Mouse (Mus musculus): ENCODE data around the gene Palm. TPM values are rescaled to one million over a fixed set of nuclear protein-coding genes. Genes with fewer than 3 reads are reported as not detected.

The Palm gene
- polyA plus RNA-seq, 1 experiment from 2014 or later = 303 TPM

DNA sequence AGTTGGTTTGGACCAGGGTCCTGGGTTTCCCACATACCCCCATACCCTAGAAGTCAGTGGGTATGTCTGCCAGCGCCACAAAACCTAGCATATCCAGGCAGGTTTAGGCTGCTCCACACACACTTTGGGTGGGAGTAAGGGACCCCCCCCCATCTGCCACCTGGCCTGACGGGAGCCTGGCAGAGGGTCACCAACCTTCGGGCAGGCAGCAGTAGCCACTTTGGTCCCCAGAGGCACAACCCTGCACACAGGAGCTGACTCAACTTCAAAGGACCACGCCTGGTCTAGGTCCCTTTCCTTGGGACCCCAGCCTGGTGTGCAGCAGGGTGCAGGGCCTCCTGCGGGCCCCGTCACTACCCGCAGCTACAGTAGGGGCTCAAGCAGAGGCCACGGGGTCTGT lies 26.9 kb downstream of the Palm start:
- H3K9me3 ChIP-seq = no peaks in the 10 kb centered on the region
- H3K36me3 ChIP-seq = peaks cover 44% of the 10 kb centered on the region
- 83% methylated on average over 8 of the region's 8 CpGs for WGBS
- no peak overlapping the region for H3K4me3 ChIP-seq
- no peaks in the 10 kb centered on the region for H3K27me3 ChIP-seq
- no peak overlapping the region for H3K4me2 ChIP-seq
- no peak overlapping the region for H3K9ac ChIP-seq
- peaks cover 3% of the 10 kb centered on the region; the same call in 1 of the 2 replicates for H3K4me1 ChIP-seq (replicated peaks)
- H3K27ac ChIP-seq (replicated peaks) = no peak overlapping the region
- ATAC-seq (ENCODE audit: low FRiP score, low read depth) = no peak

DNA sequence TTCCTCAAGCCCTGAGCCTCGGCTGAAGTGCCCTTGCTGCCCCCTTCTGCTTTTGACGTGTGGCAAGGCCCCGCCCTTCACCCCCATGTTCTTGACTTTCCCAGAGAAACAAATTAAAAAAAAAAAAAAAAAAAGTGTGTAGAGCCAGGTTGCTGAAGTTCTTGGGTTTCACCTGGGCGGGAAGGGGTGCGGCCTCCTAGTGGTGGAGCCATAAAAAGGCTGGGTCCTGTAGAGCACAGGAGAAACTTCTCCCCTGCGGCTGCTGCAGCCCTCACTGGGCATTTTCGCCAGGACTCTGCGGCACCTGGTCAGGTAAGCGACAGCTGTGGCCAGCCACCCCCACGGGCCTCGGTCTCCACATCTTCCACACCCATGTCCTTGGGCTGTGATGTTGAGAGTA lies 27.4 kb downstream of the Palm start, which contains the start of gene Misp:
TSS of gene Misp (plus strand) at position 208 of the 400 bp plus-strand sequence.
- no peak within 1 kb of the TSS for H3K27ac ChIP-seq (replicated peaks)
- H3K27me3 ChIP-seq = no peaks in the 10 kb centered on the region
- H3K4me3 ChIP-seq = no peak within 1 kb of the TSS
- ATAC-seq (ENCODE audit: low FRiP score, low read depth) = no peak
- WGBS = 75% methylated on average over 11 of the region's 11 CpGs
- H3K36me3 ChIP-seq = peaks cover 39% of the 10 kb centered on the region
- peaks cover 3% of the 10 kb centered on the region; the same call in 1 of the 2 replicates for H3K4me1 ChIP-seq (replicated peaks)
- no peak within 1 kb of the TSS for H3K4me2 ChIP-seq
- H3K9me3 ChIP-seq = no peaks in the 10 kb centered on the region
- H3K9ac ChIP-seq = no peak within 1 kb of the TSS

DNA sequence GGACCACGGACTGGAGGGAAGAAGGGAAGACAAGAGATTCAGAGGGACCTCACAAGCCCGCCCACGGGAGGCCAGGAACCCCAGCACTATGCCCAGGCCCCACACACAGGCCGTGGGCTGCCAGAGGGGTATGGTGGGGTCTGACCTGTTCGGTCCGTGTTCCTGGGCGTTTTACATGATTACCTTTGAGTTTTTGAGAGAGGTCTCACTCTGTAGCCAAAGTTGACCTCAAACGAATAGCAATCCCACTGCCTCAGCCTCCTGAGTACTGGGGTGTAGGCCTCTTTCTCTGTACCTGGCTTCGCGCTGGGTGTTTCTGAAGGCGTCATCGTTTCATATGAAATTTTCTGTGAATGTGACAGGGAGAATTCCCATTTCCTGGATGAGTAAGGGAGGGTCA lies 28.4 kb downstream of the Palm start:
- Histone ChIP-seq H3K27me3 (no peaks in the 10 kb centered on the region), H3K4me1 (replicated peaks) (peaks cover 3% of the 10 kb centered on the region; the same call in 1 of the 2 replicates), H3K36me3 (peaks cover 30% of the 10 kb centered on the region), H3K4me3 (no peak overlapping the region), H3K27ac (replicated peaks) (no peak overlapping the region), H3K4me2 (no peak overlapping the region), H3K9ac (no peak overlapping the region), H3K9me3 (no peaks in the 10 kb centered on the region)
- ATAC-seq (ENCODE audit: low FRiP score, low read depth) = no peak
- 87% methylated on average over 12 of the region's 12 CpGs for WGBS

DNA sequence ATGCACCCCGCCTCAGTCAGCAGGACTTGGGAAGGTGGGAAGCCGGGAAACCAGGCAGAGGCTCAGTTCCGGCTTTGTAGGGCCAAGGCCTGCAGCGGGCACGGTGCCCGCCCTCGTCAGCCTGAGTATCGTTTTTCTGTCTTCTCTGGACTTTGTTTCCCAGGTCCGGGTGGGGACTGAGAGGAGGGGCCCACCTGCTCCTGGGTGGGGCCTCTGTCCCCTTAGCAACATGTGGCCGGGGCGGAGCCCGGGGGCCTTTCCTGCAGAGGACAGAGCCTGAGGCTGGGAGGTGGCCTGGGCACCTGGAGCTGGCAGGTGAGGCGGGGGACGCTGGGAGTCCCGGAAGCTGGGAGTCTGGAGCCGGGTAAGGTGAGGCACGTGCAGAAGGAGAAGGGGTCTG lies 29.0 kb downstream of the Palm start:
- no peak for ATAC-seq (ENCODE audit: low FRiP score, low read depth)
- Histone ChIP-seq H3K9me3 (no peaks in the 10 kb centered on the region), H3K27me3 (no peaks in the 10 kb centered on the region), H3K4me2 (no peak overlapping the region), H3K36me3 (peaks cover 27% of the 10 kb centered on the region), H3K4me1 (replicated peaks) (peaks cover 3% of the 10 kb centered on the region; the same call in 1 of the 2 replicates), H3K27ac (replicated peaks) (no peak overlapping the region), H3K4me3 (no peak overlapping the region), H3K9ac (0 out of 2 replicates have a peak overlapping the region, but pooled peaks have one; percentile 1)
- 32% methylated on average over 17 of the region's 17 CpGs for WGBS

GRCm38 (mm10) chr10:79823011-79823410 lies 29.6 kb downstream of the Palm start:
- Histone ChIP-seq H3K36me3 (peaks cover 27% of the 10 kb centered on the region), H3K4me1 (replicated peaks) (peaks cover 3% of the 10 kb centered on the region; the same call in 1 of the 2 replicates), H3K9me3 (no peaks in the 10 kb centered on the region), H3K9ac (no peak overlapping the region), H3K4me3 (no peak overlapping the region), H3K27ac (replicated peaks) (no peak overlapping the region), H3K27me3 (no peaks in the 10 kb centered on the region), H3K4me2 (no peak overlapping the region)
- WGBS = 82% methylated on average over 6 of the region's 6 CpGs
- no peak for ATAC-seq (ENCODE audit: low FRiP score, low read depth)

DNA sequence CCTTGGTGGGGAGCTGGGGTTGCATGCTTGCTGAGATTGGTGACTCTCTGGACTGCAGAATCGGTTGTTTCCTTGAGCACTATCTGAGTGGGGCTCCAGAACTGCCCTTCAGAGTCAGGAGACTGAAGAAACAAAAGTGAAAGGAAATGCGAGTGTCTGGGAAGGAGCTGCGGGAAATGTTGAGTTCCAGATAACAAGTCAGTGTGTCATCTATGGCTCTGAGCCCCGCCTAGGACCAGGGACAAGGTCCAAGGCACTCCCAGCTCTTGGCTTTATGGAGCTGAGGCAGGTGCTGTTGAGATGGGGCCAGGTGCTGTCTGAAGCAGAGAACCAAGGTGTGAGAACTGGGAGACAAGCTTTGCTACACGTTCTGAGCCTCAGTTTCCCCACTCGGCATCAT lies 31.0 kb downstream of the Palm start:
- no peak overlapping the region for H3K4me2 ChIP-seq
- H3K4me1 ChIP-seq (replicated peaks) = peaks cover 3% of the 10 kb centered on the region; the same call in 1 of the 2 replicates
- no peak overlapping the region for H3K9ac ChIP-seq
- no peak overlapping the region for H3K4me3 ChIP-seq
- H3K9me3 ChIP-seq = no peaks in the 10 kb centered on the region
- WGBS = 76% methylated on average over 6 of the region's 6 CpGs
- H3K36me3 ChIP-seq = peaks cover 16% of the 10 kb centered on the region
- H3K27ac ChIP-seq (replicated peaks) = no peak overlapping the region
- ATAC-seq (ENCODE audit: low FRiP score, low read depth) = no peak
- no peaks in the 10 kb centered on the region for H3K27me3 ChIP-seq

- Histone ChIP-seq H3K27ac (replicated peaks) (no peak overlapping the region), H3K4me1 (replicated peaks) (0 out of 2 replicates have a peak, but pooled peaks cover 3% of the 10 kb centered on the region), H3K4me2 (no peak overlapping the region), H3K4me3 (no peak overlapping the region), H3K9me3 (no peaks in the 10 kb centered on the region), H3K27me3 (no peaks in the 10 kb centered on the region), H3K9ac (no peak overlapping the region), H3K36me3 (no peaks in the 10 kb centered on the region)
- ATAC-seq (ENCODE audit: low FRiP score, low read depth) = no peak
- 82% methylated on average over 3 of the region's 3 CpGs for WGBS
Observed at GRCm38 (mm10) chr10:79831583-79831982, 38.2 kb downstream of the Palm start.

GRCm38 (mm10) chr10:79832026-79832785 lies 38.8 kb downstream of the Palm start:
- H3K9me3 ChIP-seq = no peaks in the 10 kb centered on the region
- no peak overlapping the region for H3K4me3 ChIP-seq
- H3K4me1 ChIP-seq (replicated peaks) = 0 out of 2 replicates have a peak, but pooled peaks cover 3% of the 10 kb centered on the region
- H3K27me3 ChIP-seq = no peaks in the 10 kb centered on the region
- no peak overlapping the region for H3K9ac ChIP-seq
- no peaks in the 10 kb centered on the region for H3K36me3 ChIP-seq
- no peak overlapping the region for H3K27ac ChIP-seq (replicated peaks)
- WGBS = 69% methylated on average over 7 of the region's 7 CpGs
- ATAC-seq (ENCODE audit: low FRiP score, low read depth) = no peak
- H3K4me2 ChIP-seq = no peak overlapping the region

DNA sequence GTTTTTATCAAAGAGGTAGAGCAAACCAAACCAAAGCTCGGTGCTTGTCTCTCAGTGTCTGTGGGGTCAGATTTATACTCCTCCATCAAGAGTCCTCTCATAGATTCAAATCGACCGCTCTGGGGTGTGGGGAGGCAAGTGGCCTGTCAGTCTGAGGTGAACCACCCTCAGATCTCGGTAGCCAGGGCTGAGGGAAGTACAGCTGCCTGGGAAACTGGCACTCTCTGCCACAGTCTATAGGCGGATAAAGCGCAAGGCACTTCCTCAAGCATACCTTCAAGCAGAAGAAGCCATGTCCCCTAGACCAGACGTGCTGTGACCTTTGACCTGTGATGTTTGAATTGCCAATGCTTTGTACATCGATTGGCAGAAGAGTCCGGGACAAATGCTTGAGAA lies 39.4 kb downstream of the Palm start:
- Histone ChIP-seq H3K27ac (replicated peaks) (no peak overlapping the region), H3K4me1 (replicated peaks) (0 out of 2 replicates have a peak, but pooled peaks cover 3% of the 10 kb centered on the region), H3K4me3 (no peak overlapping the region), H3K36me3 (no peaks in the 10 kb centered on the region), H3K27me3 (no peaks in the 10 kb centered on the region), H3K4me2 (no peak overlapping the region), H3K9ac (no peak overlapping the region), H3K9me3 (no peaks in the 10 kb centered on the region)
- 74% methylated on average over 9 of the region's 9 CpGs for WGBS
- no peak for ATAC-seq (ENCODE audit: low FRiP score, low read depth)

- Histone ChIP-seq H3K9me3 (no peaks in the 10 kb centered on the region), H3K27me3 (no peaks in the 10 kb centered on the region), H3K27ac (replicated peaks) (no peak overlapping the region), H3K4me1 (replicated peaks) (0 out of 2 replicates have a peak, but pooled peaks cover 3% of the 10 kb centered on the region), H3K4me2 (0 out of 2 replicates have a peak overlapping the region, but pooled peaks have one; percentile 24), H3K9ac (no peak overlapping the region), H3K4me3 (no peak overlapping the region), H3K36me3 (no peaks in the 10 kb centered on the region)
- peak; percentile 58 for ATAC-seq (ENCODE audit: low FRiP score, low read depth)
- WGBS = 26% methylated on average over 9 of the region's 9 CpGs
Observed at GRCm38 (mm10) chr10:79834769-79835398, 41.5 kb downstream of the Palm start.

- H3K4me2 ChIP-seq = no peak overlapping the region
- peaks cover 12% of the 10 kb centered on the region for H3K4me1 ChIP-seq (replicated peaks)
- no peaks in the 10 kb centered on the region for H3K27me3 ChIP-seq
- no peak overlapping the region for H3K4me3 ChIP-seq
- no peak for ATAC-seq (ENCODE audit: low FRiP score, low read depth)
- H3K36me3 ChIP-seq = no peaks in the 10 kb centered on the region
- H3K9ac ChIP-seq = no peak overlapping the region
- no peaks in the 10 kb centered on the region for H3K9me3 ChIP-seq
- no peak overlapping the region for H3K27ac ChIP-seq (replicated peaks)
- WGBS = 97% methylated on average over 3 of the region's 3 CpGs
Observed at GRCm38 (mm10) chr10:79836918-79837317, 43.5 kb downstream of the Palm start.

DNA sequence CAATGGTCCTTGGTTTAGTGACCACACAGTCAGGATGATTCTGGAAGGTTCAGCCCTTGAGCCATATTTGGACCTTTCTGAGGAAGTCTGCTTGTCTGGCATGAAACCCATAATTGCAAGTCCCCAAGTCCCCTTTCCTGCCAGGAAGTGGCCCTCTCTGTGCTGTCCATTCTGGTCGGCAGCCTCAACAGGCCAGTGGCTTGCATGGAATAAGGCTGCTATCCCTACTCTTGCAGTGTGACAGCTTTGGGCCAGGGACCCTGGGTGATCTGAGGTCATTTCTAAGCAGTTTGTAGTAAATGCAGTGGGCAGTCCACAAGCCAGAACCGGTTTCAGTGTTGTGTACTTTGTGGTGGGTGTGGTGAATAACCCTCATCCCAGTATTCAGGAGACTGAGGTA lies 44.8 kb downstream of the Palm start:
- ATAC-seq (ENCODE audit: low FRiP score, low read depth) = no peak
- Histone ChIP-seq H3K9ac (no peak overlapping the region), H3K9me3 (no peaks in the 10 kb centered on the region), H3K4me1 (replicated peaks) (peaks cover 12% of the 10 kb centered on the region), H3K4me2 (no peak overlapping the region), H3K4me3 (no peak overlapping the region), H3K27me3 (no peaks in the 10 kb centered on the region), H3K27ac (replicated peaks) (no peak overlapping the region), H3K36me3 (no peaks in the 10 kb centered on the region)
- WGBS = 69% methylated on average over 2 of the region's 2 CpGs
